Mouse (Mus musculus): ENCODE measurements around the gene Stap1. TPM values are rescaled to one million over a fixed set of nuclear protein-coding genes. Genes with fewer than 3 reads are reported as not detected.

Stap1 gene
- polyA plus RNA-seq, 2 experiments = 1.4 to 2.0 TPM

GRCm38 (mm10) chr5:86113037-86113436, 41.5 kb downstream of the Stap1 start:
- Histone ChIP-seq H3K27ac (no peak overlapping the region), H3K36me3 (replicated peaks; ENCODE audit: control insufficient read depth, insufficient read depth, low read depth) (no peaks in the 10 kb centered on the region), H3K9me3 (ENCODE audit: control insufficient read depth, low read length) (no peaks in the 10 kb centered on the region), H3K27me3 (ENCODE audit: control insufficient read depth, insufficient read depth, low read length) (no peaks in the 10 kb centered on the region), H3K9ac (replicated peaks) (no peak overlapping the region), H3K4me1 (replicated peaks; ENCODE audit: control insufficient read depth in 2 of 2, insufficient read depth in 2 of 2, low read length in 1 of 2) (no peaks in the 10 kb centered on the region), H3K4me2 (ENCODE audit: low read depth) (no peak overlapping the region), H3K4me3 (ENCODE audit: insufficient read depth in 1 of 2, low read depth in 2 of 2, low read length in 2 of 2) (no peak overlapping the region)
- WGBS (ENCODE audit: insufficient replicate concordance) = 61% methylated on average over 2 of the region's 2 CpGs
- ATAC-seq (ENCODE audit: insufficient read depth) (no peak), DNase-seq (ENCODE audit: low read depth in 3 of 3, low spot score in 3 of 3) (no peak)
- no peak for TF ChIP-seq EP300 (IDR thresholded peaks at IDR 0.05; ENCODE audit: low read depth)
- TF ChIP-seq CTCF (IDR thresholded peaks at IDR 0.05; ENCODE audit: low read depth) = no peak

DNA sequence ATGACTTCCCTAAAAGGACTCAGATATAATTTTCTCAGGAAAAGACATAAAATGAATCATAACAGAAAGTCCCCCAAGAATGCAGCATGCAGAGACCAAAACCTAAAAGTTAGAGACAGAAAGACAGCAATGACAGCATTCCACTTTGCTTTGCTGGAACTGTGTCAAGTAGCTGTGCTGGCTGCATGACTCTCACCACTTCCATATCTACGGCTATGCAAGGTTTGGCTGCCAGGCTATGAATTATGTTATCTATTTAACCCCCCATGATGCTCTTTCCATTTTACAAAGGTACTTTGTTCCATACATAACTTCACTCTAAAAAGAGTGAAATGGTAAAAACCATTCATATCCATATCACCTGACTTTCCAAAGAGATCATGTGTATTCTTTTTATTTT, 42.5 kb downstream of the Stap1 start:
- no peak for DNase-seq (ENCODE audit: low read depth in 3 of 3, low spot score in 3 of 3)
- Histone ChIP-seq H3K4me3 (ENCODE audit: insufficient read depth in 1 of 2, low read depth in 2 of 2, low read length in 2 of 2) (no peak overlapping the region), H3K36me3 (replicated peaks; ENCODE audit: control insufficient read depth, insufficient read depth, low read depth) (no peaks in the 10 kb centered on the region; the same call in 1 of the 2 replicates)

GRCm38 (mm10) chr5:86118457-86119094, 47.0 kb downstream of the Stap1 start:
- Histone ChIP-seq H3K4me1 (replicated peaks; ENCODE audit: control insufficient read depth in 2 of 2, insufficient read depth in 2 of 2, low read length in 1 of 2) (no peaks in the 10 kb centered on the region), H3K36me3 (replicated peaks; ENCODE audit: control insufficient read depth, insufficient read depth, low read depth) (no peaks in the 10 kb centered on the region; the same call in none of the 2 replicates), H3K9me3 (ENCODE audit: control insufficient read depth, low read length) (no peaks in the 10 kb centered on the region), H3K9ac (replicated peaks) (no peak overlapping the region), H3K27me3 (ENCODE audit: control insufficient read depth, insufficient read depth, low read length) (no peaks in the 10 kb centered on the region), H3K27ac (no peak overlapping the region), H3K4me2 (ENCODE audit: low read depth) (no peak overlapping the region), H3K4me3 (ENCODE audit: insufficient read depth in 1 of 2, low read depth in 2 of 2, low read length in 2 of 2) (no peak overlapping the region)
- no peak for DNase-seq (ENCODE audit: low read depth in 3 of 3, low spot score in 3 of 3)
- 68% methylated on average over 9 of the region's 9 CpGs for WGBS (ENCODE audit: insufficient replicate concordance)
- ATAC-seq (ENCODE audit: insufficient read depth) = no peak
- TF ChIP-seq EP300 (IDR thresholded peaks at IDR 0.05; ENCODE audit: low read depth) (no peak), CTCF (IDR thresholded peaks at IDR 0.05; ENCODE audit: low read depth) (no peak)

More for the DNA sequence above, 42.5 kb downstream of the Stap1 start:
- Histone ChIP-seq H3K9me3 (ENCODE audit: control insufficient read depth, low read length) (no peaks in the 10 kb centered on the region), H3K9ac (replicated peaks) (no peak overlapping the region), H3K4me2 (ENCODE audit: low read depth) (no peak overlapping the region), H3K4me1 (replicated peaks; ENCODE audit: control insufficient read depth in 2 of 2, insufficient read depth in 2 of 2, low read length in 1 of 2) (no peaks in the 10 kb centered on the region), H3K27me3 (ENCODE audit: control insufficient read depth, insufficient read depth, low read length) (no peaks in the 10 kb centered on the region), H3K27ac (no peak overlapping the region)
- WGBS (ENCODE audit: insufficient replicate concordance) = 58% methylated on average over 1 of the region's 1 CpGs
- TF ChIP-seq CTCF (IDR thresholded peaks at IDR 0.05; ENCODE audit: low read depth) (no peak), EP300 (IDR thresholded peaks at IDR 0.05; ENCODE audit: low read depth) (no peak)
- ATAC-seq (ENCODE audit: insufficient read depth) = no peak

GRCm38 (mm10) chr5:86128749-86129148, 57.2 kb downstream of the Stap1 start:
- TF ChIP-seq EP300 (IDR thresholded peaks at IDR 0.05; ENCODE audit: low read depth) = no peak
- TF ChIP-seq CTCF (IDR thresholded peaks at IDR 0.05; ENCODE audit: low read depth) = no peak
- Histone ChIP-seq H3K27ac (no peak overlapping the region), H3K9me3 (ENCODE audit: control insufficient read depth, low read length) (no peaks in the 10 kb centered on the region), H3K4me2 (ENCODE audit: low read depth) (no peak overlapping the region), H3K9ac (replicated peaks) (no peak overlapping the region), H3K27me3 (ENCODE audit: control insufficient read depth, insufficient read depth, low read length) (no peaks in the 10 kb centered on the region), H3K4me3 (ENCODE audit: insufficient read depth in 1 of 2, low read depth in 2 of 2, low read length in 2 of 2) (no peak overlapping the region), H3K4me1 (replicated peaks; ENCODE audit: control insufficient read depth in 2 of 2, insufficient read depth in 2 of 2, low read length in 1 of 2) (no peaks in the 10 kb centered on the region), H3K36me3 (replicated peaks; ENCODE audit: control insufficient read depth, insufficient read depth, low read depth) (no peaks in the 10 kb centered on the region)
- ATAC-seq (ENCODE audit: insufficient read depth) = no peak
- no peak for DNase-seq (ENCODE audit: low read depth in 3 of 3, low spot score in 3 of 3)
- 83% methylated on average over 1 of the region's 1 CpGs for WGBS (ENCODE audit: insufficient replicate concordance)

DNA sequence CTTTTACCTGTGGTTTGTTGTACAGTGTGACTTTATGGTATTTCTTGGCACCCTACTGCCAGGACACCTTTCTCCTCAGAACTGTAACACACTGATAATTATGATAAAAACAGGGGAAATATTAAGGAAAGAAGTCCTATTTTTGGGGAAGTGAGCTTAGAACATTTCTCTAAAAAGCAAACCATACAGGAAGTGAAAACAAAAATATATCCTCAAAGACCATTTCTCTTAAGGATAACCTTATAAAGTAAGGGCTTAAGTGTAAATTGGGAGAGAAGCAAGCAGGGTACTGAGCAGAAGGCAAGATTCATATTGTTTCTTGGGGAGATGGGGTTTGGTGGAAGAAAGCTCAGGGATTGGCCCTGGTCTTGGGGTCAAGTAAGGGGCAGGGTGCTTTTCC, 58.3 kb downstream of the Stap1 start:
- no peaks in the 10 kb centered on the region for H3K4me1 ChIP-seq (replicated peaks; ENCODE audit: control insufficient read depth in 2 of 2, insufficient read depth in 2 of 2, low read length in 1 of 2)
- H3K9ac ChIP-seq (replicated peaks) = no peak overlapping the region
- H3K36me3 ChIP-seq (replicated peaks; ENCODE audit: control insufficient read depth, insufficient read depth, low read depth) = no peaks in the 10 kb centered on the region
- H3K27ac ChIP-seq = no peak overlapping the region
- ATAC-seq (ENCODE audit: insufficient read depth) = no peak
- no peak overlapping the region for H3K4me3 ChIP-seq (ENCODE audit: insufficient read depth in 1 of 2, low read depth in 2 of 2, low read length in 2 of 2)
- no peaks in the 10 kb centered on the region for H3K27me3 ChIP-seq (ENCODE audit: control insufficient read depth, insufficient read depth, low read length)
- H3K4me2 ChIP-seq (ENCODE audit: low read depth) = no peak overlapping the region
- no peaks in the 10 kb centered on the region for H3K9me3 ChIP-seq (ENCODE audit: control insufficient read depth, low read length)
- TF ChIP-seq EP300 (IDR thresholded peaks at IDR 0.05; ENCODE audit: low read depth) (no peak), CTCF (IDR thresholded peaks at IDR 0.05; ENCODE audit: low read depth) (no peak)
- no peak for DNase-seq (ENCODE audit: low read depth in 3 of 3, low spot score in 3 of 3)

Other genes starting within 250 kb of the Stap1 start
- 3.3 and 6.6 TPM in 2 replicates for gene Cenpc1, start 6.2 kb upstream of the Stap1 start, polyA plus RNA-seq (2012; rRNA removed)
- 12.9 and 13.5 TPM in 2 replicates for gene Cenpc1, start 6.2 kb upstream of the Stap1 start, polyA plus RNA-seq (2014; fragmentation: Nextera tagmentation; extraction: Ambion mirVana)
- gene Uba6, start 101.1 kb downstream of the Stap1 start, polyA plus RNA-seq (2012; rRNA removed) = 1.7 and 2.5 TPM in 2 replicates
- 4.2 and 5.1 TPM in 2 replicates for gene Uba6, start 101.1 kb downstream of the Stap1 start, polyA plus RNA-seq (2014; fragmentation: Nextera tagmentation; extraction: Ambion mirVana)
- not detected in 2 replicates for gene Gnrhr, start 126.2 kb downstream of the Stap1 start, polyA plus RNA-seq (2012; rRNA removed)
- not detected in 2 replicates for gene Gnrhr, start 126.2 kb downstream of the Stap1 start, polyA plus RNA-seq (2014; fragmentation: Nextera tagmentation; extraction: Ambion mirVana)
- not detected in 2 replicates for gene Tmprss11c, start 217.6 kb downstream of the Stap1 start, polyA plus RNA-seq (2012; rRNA removed)
- gene Tmprss11c, start 217.6 kb downstream of the Stap1 start, polyA plus RNA-seq (2014; fragmentation: Nextera tagmentation; extraction: Ambion mirVana) = not detected in 2 replicates

All from liver, embryonic 14.5 days (tissue).